Mouse (Mus musculus) brain, embryonic 14.5 days (tissue): ENCODE results near the gene Utp18.

Experiments used
- CTCF ChIP-seq: fragments of 200-500 bp; IDR thresholded peaks from 2 replicates; pipeline ENCODE4 v1.5.1; 2012; ENCODE audit warnings: inconsistent platforms, mild to moderate bottlenecking, moderate library complexity, borderline replicate concordance; ENCODE audit not compliant: insufficient read depth, insufficient read length; ENCODE audit errors: extremely low read depth
- POLR2A ChIP-seq: fragments of 200-500 bp; IDR thresholded peaks from 2 replicates; pipeline ENCODE4 v1.6.1; 2012; ENCODE audit warnings: mild to moderate bottlenecking, inconsistent platforms, borderline replicate concordance; ENCODE audit not compliant: poor library complexity, insufficient read depth, insufficient read length, severe bottlenecking; ENCODE audit errors: extremely low read depth

GRCm38 (mm10) chr11:93884068-93884467 lies 1.5 kb downstream of the Utp18 start:
- TF ChIP-seq POLR2A (no peak), CTCF (no peak)
